Mouse (Mus musculus) liver, embryonic 14.5 days (tissue): Measurements from ENCODE around the gene Cmklr1. TPM values are rescaled to one million over a fixed set of nuclear protein-coding genes. Genes with fewer than 3 reads are reported as not detected.

Source experiments
- ATAC-seq: fragments of 200-750 bp; cut with Nextera tagmentation; 2 replicates; pipeline ENCODE4 v1.8.0; 2017; ENCODE audit warnings: moderate number of reproducible peaks, mild to moderate bottlenecking, moderate library complexity; ENCODE audit not compliant: insufficient read depth
- DNase-seq, 3 experiments: peaks; one replicate each; pipeline ENCODE4 v3.0.0-alpha.2; 2012 to 2013; ENCODE audit warnings: low read depth in 3 of 3, low spot score in 3 of 3
- H3K27ac ChIP-seq: fragments of 300-500 bp; sonication (generic); 2 replicates; pipeline ENCODE4 v1.5.1; 2014; ENCODE audit warnings: moderate library complexity, mild to moderate bottlenecking, control low read depth, inconsistent platforms
- H3K27me3 ChIP-seq: fragments of 300-500 bp; sonication (generic); 2 replicates; pipeline ENCODE4 v1.6.1; 2014; ENCODE audit warnings: mild to moderate bottlenecking, low read length, moderate library complexity; ENCODE audit not compliant: control insufficient read depth, insufficient read depth
- H3K36me3 ChIP-seq: fragments of 300-500 bp; sonication (generic); replicated peaks from 2 replicates; pipeline ENCODE4 v1.6.1; 2014; ENCODE audit warnings: low read depth; ENCODE audit not compliant: control insufficient read depth, insufficient read depth
- H3K4me1 ChIP-seq, 2 experiments: fragments of 200-500 bp in 1 of 2; fragments of 300-500 bp in 1 of 2; sonication (generic) in 1 of 2; replicated peaks; 2 replicates each; pipeline ENCODE4 v1.6.1; 2012 to 2014; ENCODE audit warnings: antibody characterized with exemption in 1 of 2, inconsistent platforms in 1 of 2, low read length in 1 of 2; ENCODE audit not compliant: control insufficient read depth in 2 of 2, insufficient read depth in 2 of 2
- H3K4me2 ChIP-seq: fragments of 300-500 bp; sonication (generic); 2 replicates; pipeline ENCODE4 v1.6.1; 2014; ENCODE audit warnings: low read depth, mild to moderate bottlenecking, control low read depth, moderate library complexity
- H3K4me3 ChIP-seq, 2 experiments: fragments of 200-500 bp in 1 of 2; fragments of 300-500 bp in 1 of 2; sonication (generic) in 1 of 2; 2 replicates each; pipeline ENCODE4 v1.5.1; 2012 to 2014; ENCODE audit warnings: low read depth in 2 of 2, low read length in 2 of 2, mild to moderate bottlenecking in 2 of 2, control low read depth in 1 of 2, inconsistent platforms in 1 of 2, moderate library complexity in 1 of 2; ENCODE audit not compliant: insufficient read depth in 1 of 2
- H3K9ac ChIP-seq: fragments of 300-500 bp; sonication (generic); replicated peaks from 2 replicates; pipeline ENCODE4 v1.6.1; 2014; ENCODE audit warnings: mild to moderate bottlenecking, control low read depth, moderate library complexity
- H3K9me3 ChIP-seq: fragments of 300-500 bp; sonication (generic); 2 replicates; pipeline ENCODE4 v1.6.1; 2016; ENCODE audit warnings: low read length, mixed read lengths; ENCODE audit not compliant: control insufficient read depth
- CTCF ChIP-seq: IDR thresholded peaks from 2 replicates; pipeline ENCODE4 v1.5.1; 2016; ENCODE audit warnings: antibody characterized with exemption, low read depth, control low read depth
- EP300 ChIP-seq: IDR thresholded peaks from 2 replicates; pipeline ENCODE4 v1.6.1; 2016; ENCODE audit warnings: antibody characterized with exemption, low read depth
- whole genome bisulfite sequencing: fragments of 180-500 bp; shearing (Covaris S2); extraction: QIAGEN DNeasy Blood & Tissue Kit; methylation state at CpG from one replicate; pipeline ENCODE4 v1.1.7; 2014; ENCODE audit not compliant: insufficient replicate concordance; 5-methylcytosine and 5-hydroxymethylcytosine counted together
- polyA plus RNA-seq, 2 experiments: library from polyadenylated mRNA; depleted of rRNA in 1 of 2; stranded (reverse) in 1 of 2; unstranded in 1 of 2; fragments of >200 nt; fragmentation: Nextera tagmentation in 1 of 2; extraction: Ambion mirVana in 1 of 2; gene quantifications; 2 replicates each; pipeline versions ENCODE4 v1.2.1 to v1.2.3; 2012 to 2014

The Cmklr1 gene
- polyA plus RNA-seq, 2 experiments, result 1.4 to 1.5 TPM

GRCm38 (mm10) chr5:113647141-113647540 lies 3.1 kb downstream of the Cmklr1 start:
- H3K36me3 ChIP-seq, result no peaks in the 10 kb centered on the region
- 68% methylated on average over 8 of the region's 8 CpGs for whole genome bisulfite sequencing
- no peak overlapping the region for H3K4me3 ChIP-seq
- H3K27ac ChIP-seq, result no peak overlapping the region
- H3K4me2 ChIP-seq, result no peak overlapping the region
- no peak for ATAC-seq
- no peak for DNase-seq
- no peaks in the 10 kb centered on the region; the same call in 1 of the 2 replicates for H3K27me3 ChIP-seq
- no peaks in the 10 kb centered on the region for H3K9me3 ChIP-seq
- H3K9ac ChIP-seq, result no peak overlapping the region
- TF ChIP-seq EP300, result no peak
- TF ChIP-seq CTCF, result no peak
- no peaks in the 10 kb centered on the region for H3K4me1 ChIP-seq

GRCm38 (mm10) chr5:113644520-113644919 lies 5.7 kb downstream of the Cmklr1 start:
- no peaks in the 10 kb centered on the region for H3K27me3 ChIP-seq
- no peaks in the 10 kb centered on the region for H3K36me3 ChIP-seq
- no peaks in the 10 kb centered on the region for H3K9me3 ChIP-seq
- no peak for ATAC-seq
- no peak overlapping the region for H3K9ac ChIP-seq
- no peak overlapping the region for H3K27ac ChIP-seq
- TF ChIP-seq CTCF, result no peak
- no peak for TF ChIP-seq EP300
- 39% methylated on average over 4 of the region's 4 CpGs for WGBS
- no peak overlapping the region for H3K4me3 ChIP-seq
- DNase-seq, result no peak
- H3K4me1 ChIP-seq, result no peaks in the 10 kb centered on the region
- H3K4me2 ChIP-seq, result no peak overlapping the region

- DNase-seq, result no peak
- Histone ChIP-seq H3K4me1 (no peaks in the 10 kb centered on the region), H3K9ac (no peak overlapping the region), H3K4me2 (no peak overlapping the region), H3K4me3 (no peak overlapping the region), H3K36me3 (no peaks in the 10 kb centered on the region), H3K27ac (no peak overlapping the region), H3K27me3 (no peaks in the 10 kb centered on the region), H3K9me3 (no peaks in the 10 kb centered on the region)
- TF ChIP-seq EP300 (no peak), CTCF (no peak)
- 42% methylated on average over 18 of the region's 18 CpGs for WGBS
- ATAC-seq, result no peak
These were observed 6.9 kb downstream of the Cmklr1 start for GRCm38 (mm10) chr5:113643107-113643848.

GRCm38 (mm10) chr5:113641066-113641465 lies 9.2 kb downstream of the Cmklr1 start:
- no peak overlapping the region for H3K4me2 ChIP-seq
- H3K4me3 ChIP-seq, result no peak overlapping the region
- no peaks in the 10 kb centered on the region for H3K36me3 ChIP-seq
- ATAC-seq, result no peak
- no peaks in the 10 kb centered on the region for H3K27me3 ChIP-seq
- TF ChIP-seq EP300 (no peak), CTCF (no peak)
- H3K27ac ChIP-seq, result no peak overlapping the region
- no peaks in the 10 kb centered on the region for H3K9me3 ChIP-seq
- WGBS, result 40% methylated on average over 6 of the region's 6 CpGs
- no peaks in the 10 kb centered on the region for H3K4me1 ChIP-seq
- no peak for DNase-seq
- no peak overlapping the region for H3K9ac ChIP-seq

- TF ChIP-seq CTCF (no peak), EP300 (no peak)
- 44% methylated on average over 5 of the region's 5 CpGs for WGBS
These were observed 11.1 kb downstream of the Cmklr1 start for GRCm38 (mm10) chr5:113639126-113639525.

More at GRCm38 (mm10) chr5:113639126-113639525, 11.1 kb downstream of the Cmklr1 start:
- DNase-seq (no peak), ATAC-seq (no peak)
- Histone ChIP-seq H3K4me3 (no peak overlapping the region), H3K4me1 (no peaks in the 10 kb centered on the region), H3K9ac (no peak overlapping the region), H3K36me3 (no peaks in the 10 kb centered on the region), H3K27ac (no peak overlapping the region), H3K4me2 (no peak overlapping the region), H3K27me3 (no peaks in the 10 kb centered on the region), H3K9me3 (no peaks in the 10 kb centered on the region)
